Comparison of ENCODE assay signal across 14 mouse cellular contexts in the genomic region with DNA sequence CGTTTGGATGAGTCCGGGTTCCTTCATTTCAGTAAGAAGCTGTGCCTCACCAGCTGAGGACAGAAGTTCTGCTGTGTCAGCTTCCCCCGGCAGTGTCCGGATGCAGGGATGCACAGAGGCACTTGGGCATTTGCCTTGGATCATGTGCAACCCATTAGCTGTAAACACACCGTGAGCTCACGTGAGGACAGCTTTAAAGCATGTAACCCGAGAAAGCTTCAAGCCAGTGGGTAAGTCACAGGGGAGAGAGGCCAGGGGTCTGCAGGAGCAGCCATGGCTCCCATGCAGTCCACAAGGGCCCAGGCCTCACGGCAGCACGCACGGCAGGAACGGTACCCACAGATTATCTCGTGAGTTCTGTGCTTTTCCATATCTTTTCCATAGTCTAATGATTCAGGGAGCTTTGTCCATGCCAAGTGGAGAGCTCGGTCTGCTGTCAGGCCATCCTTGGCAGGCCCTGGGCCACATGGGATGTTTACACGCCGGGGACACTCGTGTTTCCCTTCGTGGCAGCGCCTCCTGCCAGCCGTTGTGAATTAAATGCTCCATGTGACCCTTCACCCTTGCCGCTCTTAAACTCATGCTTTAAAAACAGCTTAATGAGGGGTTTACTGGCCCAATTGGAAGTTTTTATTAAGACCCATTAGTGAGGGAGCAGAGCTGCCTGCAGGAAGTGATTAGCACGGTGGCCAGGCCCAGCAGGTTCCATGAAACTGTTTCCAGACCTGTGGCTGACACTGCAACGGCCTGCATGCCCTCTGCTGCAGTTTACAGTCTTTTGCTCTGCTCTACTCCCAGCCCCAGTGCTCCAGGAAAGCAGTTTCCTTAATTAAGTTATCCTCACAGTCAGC. TPM values are rescaled to one million over a fixed set of nuclear protein-coding genes. Genes with fewer than 3 reads are reported as not detected.
DNase-seq lines count a peak whose midpoint lies in the region; ATAC-seq and TF ChIP-seq lines count a peak whose summit lies in the region.
"Had no signal": no experiment of that assay in that cellular context is flagged by ENCODE, and none has a peak within 500 bp of the region (broad histone marks: within the 10 kb centered on the region; RNA-seq: fewer than 3 reads in every experiment).

No protein-coding gene starts in this region.

- H3K27me3 ChIP-seq in forebrain, embryonic 10.5 days (ENCODE audit: poor library complexity, severe bottlenecking): no peaks in the 10 kb centered on the region
- H3K27me3 ChIP-seq in forebrain, embryonic 15.5 days: no peaks in the 10 kb centered on the region
- H3K27me3 ChIP-seq in midbrain, embryonic 10.5 days (ENCODE audit: low read depth, poor library complexity, severe bottlenecking): no peaks in the 10 kb centered on the region
- H3K27me3 ChIP-seq in midbrain, postnatal 0 days (ENCODE audit: insufficient read depth, low read length): no peaks in the 10 kb centered on the region
- H3K27me3 ChIP-seq in kidney, postnatal 0 days (ENCODE audit: insufficient read depth, low read length): no peaks in the 10 kb centered on the region
- H3K27me3 ChIP-seq in midbrain, embryonic 16.5 days (ENCODE audit: control insufficient read depth, insufficient read depth, low read depth, low read length): no peaks in the 10 kb centered on the region
- H3K27me3 ChIP-seq: midbrain, embryonic 15.5 days had no signal

- H3K27ac ChIP-seq in forebrain, embryonic 10.5 days: peak overlapping the region; percentile 69
- H3K27ac ChIP-seq in forebrain, embryonic 15.5 days (replicated peaks): no peak overlapping the region
- peak overlapping the region; percentile 52; the same call in 1 of the 2 replicates for H3K27ac ChIP-seq in midbrain, embryonic 10.5 days (replicated peaks)
- H3K27ac ChIP-seq in midbrain, postnatal 0 days (ENCODE audit: low read depth, low read length): no peak overlapping the region
- H3K27ac ChIP-seq in kidney, postnatal 0 days: no peak overlapping the region
- no peak overlapping the region for H3K27ac ChIP-seq in midbrain, embryonic 16.5 days (ENCODE audit: low read length)
- H3K27ac ChIP-seq: midbrain, embryonic 15.5 days had no signal

- ATAC-seq in forebrain, embryonic 15.5 days (replicated peaks): no peak
- ATAC-seq in midbrain, postnatal 0 days (ENCODE audit: low FRiP score): no peak
- ATAC-seq in kidney, postnatal 0 days (replicated peaks; ENCODE audit: low FRiP score, low read depth): no peak
- ATAC-seq in midbrain, embryonic 16.5 days: no peak
- ATAC-seq: liver, postnatal 0 days; midbrain, embryonic 15.5 days had no signal

- TF ChIP-seq CTCF in midbrain, postnatal 0 days (IDR thresholded peaks at IDR 0.05): no peak
- TF ChIP-seq CTCF in kidney, postnatal 0 days (IDR thresholded peaks at IDR 0.05; ENCODE audit: low read depth): 0 out of 2 replicates have a peak, but pooled peaks have one; percentile 10

- H3K36me3 ChIP-seq in forebrain, embryonic 10.5 days (replicated peaks): peaks cover 53% of the 10 kb centered on the region
- peaks cover 5% of the 10 kb centered on the region; the same call in 1 of the 2 replicates for H3K36me3 ChIP-seq in forebrain, embryonic 15.5 days
- peaks cover 62% of the 10 kb centered on the region for H3K36me3 ChIP-seq in midbrain, embryonic 10.5 days
- H3K36me3 ChIP-seq in midbrain, postnatal 0 days (ENCODE audit: insufficient read depth, low read length): peaks cover 18% of the 10 kb centered on the region; the same call in 1 of the 2 replicates
- H3K36me3 ChIP-seq in kidney, postnatal 0 days (ENCODE audit: insufficient read depth, low read length): 0 out of 2 replicates have a peak, but pooled peaks cover 4% of the 10 kb centered on the region
- H3K36me3 ChIP-seq in midbrain, embryonic 16.5 days (ENCODE audit: control insufficient read depth, insufficient read depth, low read length): peaks cover 2% of the 10 kb centered on the region

- H3K4me3 ChIP-seq in forebrain, embryonic 10.5 days: no peak overlapping the region; the same call in 1 of the 2 replicates
- H3K4me3 ChIP-seq in forebrain, embryonic 15.5 days: no peak overlapping the region
- H3K4me3 ChIP-seq in midbrain, embryonic 10.5 days: no peak overlapping the region
- no peak overlapping the region for H3K4me3 ChIP-seq in midbrain, postnatal 0 days (ENCODE audit: low read depth, low read length)
- H3K4me3 ChIP-seq in kidney, postnatal 0 days (replicated peaks; ENCODE audit: low read depth, low read length): no peak overlapping the region
- no peak overlapping the region for H3K4me3 ChIP-seq in midbrain, embryonic 16.5 days (ENCODE audit: low read depth, low read length)
- H3K4me3 ChIP-seq: midbrain, embryonic 15.5 days had no signal

- DNase-seq in forebrain, embryonic 10.5 days (ENCODE audit: extremely low spot score, low spot score): peak; percentile 44
- DNase-seq in midbrain, embryonic 10.5 days (ENCODE audit: low spot score): peak; percentile 40
- DNase-seq in midbrain, postnatal 0 days (ENCODE audit: low spot score): no peak
- DNase-seq in kidney, postnatal 0 days (ENCODE audit: low spot score): peak; percentile 39
- peak; percentile 29 for DNase-seq in retina, embryonic 14.5 days (ENCODE audit: low spot score)
- no peak for DNase-seq in urinary bladder, adult 18-20 months (ENCODE audit: low spot score in 2 of 2)
- DNase-seq: B cell, adult 2 months; gastrocnemius, postnatal 25 days; heart, postnatal 14 days; layer of hippocampus, postnatal 36 days; liver, postnatal 0 days had no signal

- peaks cover 41% of the 10 kb centered on the region for H3K4me1 ChIP-seq in forebrain, embryonic 10.5 days
- no peaks in the 10 kb centered on the region for H3K4me1 ChIP-seq in forebrain, embryonic 15.5 days
- H3K4me1 ChIP-seq in midbrain, embryonic 10.5 days: peaks cover 11% of the 10 kb centered on the region
- H3K4me1 ChIP-seq in midbrain, postnatal 0 days (ENCODE audit: insufficient read depth, low read length): no peaks in the 10 kb centered on the region
- peaks cover 4% of the 10 kb centered on the region; the same call in 1 of the 2 replicates for H3K4me1 ChIP-seq in kidney, postnatal 0 days (replicated peaks; ENCODE audit: insufficient read depth, low read length)
- no peaks in the 10 kb centered on the region for H3K4me1 ChIP-seq in midbrain, embryonic 16.5 days (ENCODE audit: control insufficient read depth, insufficient read depth, low read length)
- H3K4me1 ChIP-seq: midbrain, embryonic 15.5 days had no signal

- 55% methylated on average over 22 of the region's 22 CpGs for WGBS in forebrain, embryonic 10.5 days
- WGBS in forebrain, embryonic 15.5 days: 51% methylated on average over 22 of the region's 22 CpGs
- WGBS in midbrain, embryonic 10.5 days: 74% methylated on average over 22 of the region's 22 CpGs
- WGBS in midbrain, postnatal 0 days: 77% methylated on average over 22 of the region's 22 CpGs
- WGBS in kidney, postnatal 0 days: 29% methylated on average over 22 of the region's 22 CpGs
- WGBS in midbrain, embryonic 16.5 days: 73% methylated on average over 22 of the region's 22 CpGs

- peaks cover 9% of the 10 kb centered on the region for H3K9me3 ChIP-seq in forebrain, embryonic 10.5 days
- no peaks in the 10 kb centered on the region for H3K9me3 ChIP-seq in forebrain, embryonic 15.5 days
- H3K9me3 ChIP-seq in midbrain, embryonic 10.5 days (replicated peaks): peaks cover 11% of the 10 kb centered on the region
- H3K9me3 ChIP-seq in midbrain, postnatal 0 days (ENCODE audit: low read length): no peaks in the 10 kb centered on the region
- no peaks in the 10 kb centered on the region for H3K9me3 ChIP-seq in kidney, postnatal 0 days (replicated peaks; ENCODE audit: low read length)
- H3K9me3 ChIP-seq in midbrain, embryonic 16.5 days (replicated peaks; ENCODE audit: control insufficient read depth, low read length, poor library complexity, severe bottlenecking): no peaks in the 10 kb centered on the region
- H3K9me3 ChIP-seq: midbrain, embryonic 15.5 days had no signal

- H3K9ac ChIP-seq in forebrain, embryonic 15.5 days (replicated peaks): no peak overlapping the region
- H3K9ac ChIP-seq in midbrain, postnatal 0 days (replicated peaks; ENCODE audit: low read length, poor library complexity, severe bottlenecking): no peak overlapping the region
- no peak overlapping the region for H3K9ac ChIP-seq in kidney, postnatal 0 days (ENCODE audit: low read depth, low read length)
- H3K9ac ChIP-seq in midbrain, embryonic 16.5 days (ENCODE audit: low read depth, low read length): no peak overlapping the region
- H3K9ac ChIP-seq: liver, postnatal 0 days; midbrain, embryonic 15.5 days had no signal

- no peak overlapping the region for H3K4me2 ChIP-seq in forebrain, embryonic 15.5 days (replicated peaks)
- H3K4me2 ChIP-seq in midbrain, postnatal 0 days (ENCODE audit: low read depth, low read length, poor library complexity, severe bottlenecking): no peak overlapping the region
- no peak overlapping the region for H3K4me2 ChIP-seq in kidney, postnatal 0 days (ENCODE audit: low read length)
- no peak overlapping the region for H3K4me2 ChIP-seq in midbrain, embryonic 16.5 days (ENCODE audit: low read length)
- H3K4me2 ChIP-seq: midbrain, embryonic 15.5 days had no signal

RNA-seq across cellular contexts. Expression of a gene that starts 14.8 kb away (rescaled TPM):
- 22.0 and 24.0 TPM in 2 replicates for polyA plus RNA-seq in forebrain, embryonic 10.5 days (2016; fragmentation: Nextera tagmentation; extraction: Ambion mirVana)
- 17.0 and 18.1 TPM in 2 replicates for polyA plus RNA-seq in forebrain, embryonic 15.5 days (2015; fragmentation: Nextera tagmentation; extraction: Ambion mirVana)
- polyA plus RNA-seq in midbrain, embryonic 10.5 days (2016; fragmentation: Nextera tagmentation; extraction: Ambion mirVana): 22.3 and 22.6 TPM in 2 replicates
- total RNA-seq in midbrain, postnatal 0 days (2014; rRNA removed): 27.3 and 27.6 TPM in 2 replicates
- polyA plus RNA-seq in midbrain, postnatal 0 days (2015; fragmentation: Nextera tagmentation; extraction: Ambion mirVana): 19.8 and 23.0 TPM in 2 replicates
- polyA plus RNA-seq in kidney, postnatal 0 days (2015; fragmentation: Nextera tagmentation; extraction: Ambion mirVana): 22.0 and 25.5 TPM in 2 replicates
- polyA plus RNA-seq in midbrain, embryonic 16.5 days (2015; fragmentation: Nextera tagmentation; extraction: Ambion mirVana): 20.4 and 20.6 TPM in 2 replicates

RNA-seq across cellular contexts. Expression of a gene that starts 23.1 kb away (rescaled TPM):
- 10.9 and 12.1 TPM in 2 replicates for polyA plus RNA-seq in forebrain, embryonic 10.5 days (2016; fragmentation: Nextera tagmentation; extraction: Ambion mirVana)
- 24.0 and 26.9 TPM in 2 replicates for polyA plus RNA-seq in forebrain, embryonic 15.5 days (2015; fragmentation: Nextera tagmentation; extraction: Ambion mirVana)
- polyA plus RNA-seq in midbrain, embryonic 10.5 days (2016; fragmentation: Nextera tagmentation; extraction: Ambion mirVana): 2.4 and 3.3 TPM in 2 replicates
- 21.5 and 31.0 TPM in 2 replicates for total RNA-seq in midbrain, postnatal 0 days (2014; rRNA removed)
- polyA plus RNA-seq in midbrain, postnatal 0 days (2015; fragmentation: Nextera tagmentation; extraction: Ambion mirVana): 16.3 and 19.9 TPM in 2 replicates
- polyA plus RNA-seq in kidney, postnatal 0 days (2015; fragmentation: Nextera tagmentation; extraction: Ambion mirVana): 1.8 and 2.2 TPM in 2 replicates
- polyA plus RNA-seq in midbrain, embryonic 16.5 days (2015; fragmentation: Nextera tagmentation; extraction: Ambion mirVana): 10.1 and 16.2 TPM in 2 replicates
- polyA plus RNA-seq: liver, postnatal 0 days had no signal

Comparison
In these comparisons a context has a peak if more than half of its experiments do, and no peak if none do; other contexts are left out.
1. DNase-seq: peak in forebrain, embryonic 10.5 days (single experiment), midbrain, embryonic 10.5 days (single experiment), kidney, postnatal 0 days (single experiment) and retina, embryonic 14.5 days (single experiment); none in midbrain, postnatal 0 days (single experiment) and urinary bladder, adult 18-20 months (0 of 2).
2. H3K27ac ChIP-seq: peak in forebrain, embryonic 10.5 days (single experiment) and midbrain, embryonic 10.5 days (single experiment); none in forebrain, embryonic 15.5 days (single experiment), midbrain, postnatal 0 days (single experiment), kidney, postnatal 0 days (single experiment) and midbrain, embryonic 16.5 days (single experiment).